Mouse (Mus musculus): ENCODE measurements around the gene Foxk1. TPM values are rescaled to one million over a fixed set of nuclear protein-coding genes. Genes with fewer than 3 reads are reported as not detected.
A peak's percentile ranks its signal among the peaks of the same experiment; 100 is the strongest.

Foxk1 gene
- total RNA-seq, 1 experiment: 10.7 TPM

GRCm38 (mm10) chr5:142431029-142431428 lies 29.7 kb downstream of the Foxk1 start:
- Histone ChIP-seq H3K27ac (ENCODE audit: insufficient read depth, low read depth, low read length, poor library complexity, severe bottlenecking) (no peak overlapping the region; the same call in 1 of the 2 replicates), H3K9me3 (ENCODE audit: control insufficient read depth, insufficient read depth, low read depth, low read length) (no peaks in the 10 kb centered on the region), H3K4me3 (ENCODE audit: insufficient read depth in 1 of 2, low read depth in 1 of 2, low read length in 2 of 2, poor library complexity in 1 of 2, severe bottlenecking in 1 of 2) (peak overlapping the region; percentile 18 to 39; a peak in 3 of 4 replicates), H3K4me1 (ENCODE audit: control insufficient read depth in 2 of 2, insufficient read depth in 2 of 2, low read length in 2 of 2, poor library complexity in 1 of 2) (peaks cover 8 to 32% of the 10 kb centered on the region in 2 experiments; a peak in 3 of 4 replicates), H3K36me3 (ENCODE audit: control insufficient read depth, insufficient read depth, low read length, poor library complexity, severe bottlenecking) (peaks cover 13% of the 10 kb centered on the region; the same call in 1 of the 2 replicates), H3K9ac (ENCODE audit: insufficient read depth, low read depth, low read length, poor library complexity, severe bottlenecking) (no peak overlapping the region)
- in situ Hi-C loops (cut with MboI; ENCODE audit: low sequenced_read_pairs in 2 of 2, unreplicated experiment in 2 of 2): no loop called here
- no peak for DNase-seq (ENCODE audit: low read depth, low spot score)
- TF ChIP-seq HCFC1 (IDR thresholded peaks at IDR 0.05; ENCODE audit: borderline replicate concordance, insufficient read depth, low read length) (no peak), ZNF384 (IDR thresholded peaks at IDR 0.05; ENCODE audit: low read depth, low read length) (no peak), ZC3H11A (IDR thresholded peaks at IDR 0.05; ENCODE audit: borderline replicate concordance, low read depth, low read length) (no peak), MAFK (IDR thresholded peaks at IDR 0.05; ENCODE audit: insufficient read depth, low read depth, low read length) (no peak), CHD2 (IDR thresholded peaks at IDR 0.05; ENCODE audit: low read depth, low read length) (no peak)

- H3K9ac ChIP-seq (ENCODE audit: insufficient read depth, low read depth, low read length, poor library complexity, severe bottlenecking): no peak overlapping the region
- in situ Hi-C loops (cut with MboI; ENCODE audit: low sequenced_read_pairs in 2 of 2, unreplicated experiment in 2 of 2): no loop called here
- peaks cover 13% of the 10 kb centered on the region; the same call in 1 of the 2 replicates for H3K36me3 ChIP-seq (ENCODE audit: control insufficient read depth, insufficient read depth, low read length, poor library complexity, severe bottlenecking)
- TF ChIP-seq HCFC1 (IDR thresholded peaks at IDR 0.05; ENCODE audit: borderline replicate concordance, insufficient read depth, low read length) (no peak), CHD2 (IDR thresholded peaks at IDR 0.05; ENCODE audit: low read depth, low read length) (no peak), ZC3H11A (IDR thresholded peaks at IDR 0.05; ENCODE audit: borderline replicate concordance, low read depth, low read length) (no peak), MAFK (IDR thresholded peaks at IDR 0.05; ENCODE audit: insufficient read depth, low read depth, low read length) (no peak), ZNF384 (IDR thresholded peaks at IDR 0.05; ENCODE audit: low read depth, low read length) (no peak)
- H3K27ac ChIP-seq (ENCODE audit: insufficient read depth, low read depth, low read length, poor library complexity, severe bottlenecking): no peak overlapping the region
- H3K4me3 ChIP-seq (ENCODE audit: insufficient read depth in 1 of 2, low read depth in 1 of 2, low read length in 2 of 2, poor library complexity in 1 of 2, severe bottlenecking in 1 of 2): no peak overlapping the region
- no peaks in the 10 kb centered on the region for H3K9me3 ChIP-seq (ENCODE audit: control insufficient read depth, insufficient read depth, low read depth, low read length)
- peaks cover 8 to 31% of the 10 kb centered on the region in 2 experiments; a peak in 3 of 4 replicates for H3K4me1 ChIP-seq (ENCODE audit: control insufficient read depth in 2 of 2, insufficient read depth in 2 of 2, low read length in 2 of 2, poor library complexity in 1 of 2)
- DNase-seq (ENCODE audit: low read depth, low spot score): no peak
These were observed 30.6 kb downstream of the Foxk1 start for GRCm38 (mm10) chr5:142431811-142432434.

- DNase-seq (ENCODE audit: low read depth, low spot score): no peak
- no peak overlapping the region for H3K9ac ChIP-seq (ENCODE audit: insufficient read depth, low read depth, low read length, poor library complexity, severe bottlenecking)
- peaks cover 5 to 26% of the 10 kb centered on the region in 2 experiments; a peak in 3 of 4 replicates for H3K4me1 ChIP-seq (ENCODE audit: control insufficient read depth in 2 of 2, insufficient read depth in 2 of 2, low read length in 2 of 2, poor library complexity in 1 of 2)
- no peak overlapping the region for H3K4me3 ChIP-seq (ENCODE audit: insufficient read depth in 1 of 2, low read depth in 1 of 2, low read length in 2 of 2, poor library complexity in 1 of 2, severe bottlenecking in 1 of 2)
- peaks cover 13% of the 10 kb centered on the region; the same call in 1 of the 2 replicates for H3K36me3 ChIP-seq (ENCODE audit: control insufficient read depth, insufficient read depth, low read length, poor library complexity, severe bottlenecking)
- H3K9me3 ChIP-seq (ENCODE audit: control insufficient read depth, insufficient read depth, low read depth, low read length): no peaks in the 10 kb centered on the region
- TF ChIP-seq CHD2 (IDR thresholded peaks at IDR 0.05; ENCODE audit: low read depth, low read length) (no peak), HCFC1 (IDR thresholded peaks at IDR 0.05; ENCODE audit: borderline replicate concordance, insufficient read depth, low read length) (no peak), ZNF384 (IDR thresholded peaks at IDR 0.05; ENCODE audit: low read depth, low read length) (no peak), MAFK (IDR thresholded peaks at IDR 0.05; ENCODE audit: insufficient read depth, low read depth, low read length) (no peak), ZC3H11A (IDR thresholded peaks at IDR 0.05; ENCODE audit: borderline replicate concordance, low read depth, low read length) (no peak)
- in situ Hi-C loops (cut with MboI; ENCODE audit: low sequenced_read_pairs in 2 of 2, unreplicated experiment in 2 of 2): no loop called here
- H3K27ac ChIP-seq (ENCODE audit: insufficient read depth, low read depth, low read length, poor library complexity, severe bottlenecking): no peak overlapping the region
These were observed 31.4 kb downstream of the Foxk1 start for GRCm38 (mm10) chr5:142432695-142433094.

DNA sequence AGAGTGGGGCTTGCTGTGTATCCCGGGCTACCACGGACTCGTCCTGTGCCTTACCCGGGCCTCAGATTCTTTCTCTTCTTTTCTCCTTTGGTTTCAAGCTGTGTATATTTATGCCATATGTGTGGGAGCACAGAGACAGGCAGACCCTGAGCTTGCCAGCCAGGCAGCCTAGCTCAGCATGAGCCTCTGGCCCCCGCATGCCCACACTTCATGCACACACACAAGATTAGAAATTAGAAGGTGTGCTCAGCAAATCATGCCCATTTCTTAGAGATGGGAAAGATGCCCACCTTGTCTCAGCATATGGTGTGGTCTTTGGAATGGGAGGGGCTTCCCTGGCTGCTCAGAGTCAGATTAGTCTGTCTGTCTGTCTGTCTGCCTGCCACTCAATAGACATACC lies 32.8 kb downstream of the Foxk1 start:
- DNase-seq (ENCODE audit: low read depth, low spot score): no peak
- peaks cover 13% of the 10 kb centered on the region; the same call in 1 of the 2 replicates for H3K36me3 ChIP-seq (ENCODE audit: control insufficient read depth, insufficient read depth, low read length, poor library complexity, severe bottlenecking)
- no peak overlapping the region for H3K27ac ChIP-seq (ENCODE audit: insufficient read depth, low read depth, low read length, poor library complexity, severe bottlenecking)
- no peak overlapping the region for H3K9ac ChIP-seq (ENCODE audit: insufficient read depth, low read depth, low read length, poor library complexity, severe bottlenecking)
- TF ChIP-seq HCFC1 (IDR thresholded peaks at IDR 0.05; ENCODE audit: borderline replicate concordance, insufficient read depth, low read length): no peak
- no peak for TF ChIP-seq ZC3H11A (IDR thresholded peaks at IDR 0.05; ENCODE audit: borderline replicate concordance, low read depth, low read length)
- H3K4me1 ChIP-seq (ENCODE audit: control insufficient read depth in 2 of 2, insufficient read depth in 2 of 2, low read length in 2 of 2, poor library complexity in 1 of 2): peaks cover 8 to 31% of the 10 kb centered on the region in 2 experiments
- no peaks in the 10 kb centered on the region for H3K9me3 ChIP-seq (ENCODE audit: control insufficient read depth, insufficient read depth, low read depth, low read length)
- H3K4me3 ChIP-seq (ENCODE audit: insufficient read depth in 1 of 2, low read depth in 1 of 2, low read length in 2 of 2, poor library complexity in 1 of 2, severe bottlenecking in 1 of 2): no peak overlapping the region
- in situ Hi-C loops (cut with MboI; ENCODE audit: low sequenced_read_pairs in 2 of 2, unreplicated experiment in 2 of 2): no loop called here
